Mouse (Mus musculus) telencephalon, adult 2 months (tissue): ENCODE measurements at regions not wholly inside any gene's neighbourhood (a gene's known extent, or its start where the extent isn't known, plus 50 kb on each side); places are given as distances from the start of the nearest gene placed in this dataset.

Experiments used
- DNase-seq: peaks from one replicate; pipeline ENCODE4 v3.0.0-alpha.2; 2011; ENCODE audit warnings: low read depth, low spot score

GRCm38 (mm10) chr16:74598361-74598760 lies 186.7 kb upstream of the Robo2 start:
- DNase-seq: no peak

- DNase-seq: peak; percentile 43
Measured at GRCm38 (mm10) chr16:74597735-74598340, 186.2 kb upstream of the Robo2 start.

DNA sequence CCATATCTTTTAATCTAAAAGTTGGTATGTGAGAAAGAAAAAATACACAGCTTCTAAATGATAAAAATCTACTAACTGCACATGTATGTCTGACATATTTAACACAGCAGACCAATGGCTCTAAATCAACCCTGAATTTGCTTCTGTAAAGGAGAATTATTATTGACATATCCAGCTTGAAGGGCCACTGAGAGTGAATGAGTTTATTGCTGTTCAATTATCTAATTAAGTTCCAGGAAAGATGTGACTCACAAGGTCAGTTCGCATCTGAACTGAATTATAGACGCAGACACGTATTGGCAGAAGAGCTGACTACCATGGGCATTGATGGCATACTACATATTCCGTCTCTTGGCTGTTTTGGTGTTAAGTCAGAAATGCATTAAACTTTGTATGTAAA lies 180.3 kb upstream of the Robo2 start:
- DNase-seq: no peak

GRCm38 (mm10) chr16:74582645-74583423 lies 171.2 kb upstream of the Robo2 start:
- DNase-seq: peak; percentile 40

- DNase-seq: no peak
Measured at GRCm38 (mm10) chr16:74548374-74548773, 136.7 kb upstream of the Robo2 start.

- no peak for DNase-seq
Measured at GRCm38 (mm10) chr16:74530531-74530930, 118.9 kb upstream of the Robo2 start.

DNA sequence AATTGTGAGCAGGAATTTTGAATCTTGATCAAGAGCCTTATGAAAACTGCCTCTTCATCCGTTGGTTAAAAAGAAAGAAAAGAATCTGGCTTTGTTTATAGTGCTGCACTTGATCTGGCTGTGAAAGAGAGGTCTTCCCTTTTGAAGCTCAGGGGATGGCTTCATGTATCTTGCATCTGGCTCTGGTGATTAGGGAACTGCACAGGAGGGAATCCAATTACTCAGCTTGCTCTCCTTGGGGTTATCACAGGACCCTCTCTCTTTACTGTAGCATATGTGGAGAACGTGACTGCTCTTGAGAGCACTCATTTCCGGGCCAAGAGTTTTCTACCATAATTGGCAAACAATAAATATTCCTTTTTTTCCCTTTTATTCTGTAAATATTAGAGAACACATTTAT lies 116.6 kb upstream of the Robo2 start:
- no peak for DNase-seq

GRCm38 (mm10) chr16:74526521-74526920 lies 114.9 kb upstream of the Robo2 start:
- no peak for DNase-seq

DNA sequence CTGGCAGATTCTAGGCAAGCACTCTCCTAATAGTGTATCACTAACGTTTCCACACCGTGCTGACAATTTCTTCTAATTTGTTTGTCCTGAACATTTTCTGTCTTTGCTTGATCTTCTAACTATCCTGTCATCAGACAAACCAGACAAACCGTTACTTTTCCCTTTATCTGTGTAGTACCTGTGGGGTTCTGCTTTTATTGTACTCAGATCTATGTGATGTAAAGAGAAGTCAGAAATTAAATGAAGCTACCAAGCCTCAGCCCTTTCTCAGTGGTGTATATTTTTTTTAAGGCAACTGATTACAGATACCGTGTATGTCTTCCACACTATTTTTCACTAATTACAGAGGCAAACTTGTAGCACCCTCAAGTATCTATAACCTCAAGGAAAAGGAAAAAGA lies 108.9 kb upstream of the Robo2 start:
- DNase-seq: no peak

- DNase-seq: no peak
Measured at GRCm38 (mm10) chr16:74517888-74518287, 106.3 kb upstream of the Robo2 start.

DNA sequence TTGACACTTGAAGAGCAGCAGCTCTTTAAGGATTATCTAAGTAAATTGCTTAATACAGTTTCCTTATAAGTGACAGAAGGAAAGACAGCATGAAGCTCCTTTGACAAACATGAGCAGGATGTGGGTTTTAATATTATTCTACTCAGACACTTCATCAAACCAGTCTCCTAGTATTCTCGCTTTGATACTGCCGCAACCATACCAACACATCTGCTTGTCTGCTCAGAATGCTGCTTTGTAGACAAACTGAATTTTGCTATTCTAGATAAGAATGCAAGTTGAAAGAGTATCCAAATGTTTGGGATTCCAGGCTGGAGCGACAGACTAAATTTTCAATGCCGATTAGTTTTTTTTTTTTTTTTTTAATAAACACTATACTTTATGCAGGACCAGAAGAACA lies 105.7 kb upstream of the Robo2 start:
- DNase-seq: no peak

DNA sequence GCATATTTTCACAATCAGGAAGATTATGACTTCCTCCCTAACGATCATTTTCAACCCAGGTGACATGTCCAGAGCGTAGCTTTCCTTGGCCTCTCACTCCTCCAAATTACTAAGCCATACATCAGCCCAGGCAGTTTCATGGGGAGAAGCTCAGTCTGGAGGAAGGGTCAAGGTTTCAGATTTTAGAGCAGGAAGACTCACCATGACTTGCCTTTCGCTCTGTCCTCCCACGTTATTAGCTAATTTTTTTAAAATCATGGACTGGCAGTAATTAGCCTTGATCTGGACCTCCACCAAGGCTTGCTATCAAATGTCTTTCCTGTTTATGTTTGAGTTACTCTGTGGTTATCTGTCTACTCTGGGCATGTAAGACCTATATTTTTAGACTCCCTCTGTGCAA lies 102.9 kb upstream of the Robo2 start:
- DNase-seq: no peak

- DNase-seq: no peak
Measured at GRCm38 (mm10) chr16:74510383-74510782, 98.8 kb upstream of the Robo2 start.

GRCm38 (mm10) chr16:74509489-74509888 lies 97.9 kb upstream of the Robo2 start:
- no peak for DNase-seq

DNA sequence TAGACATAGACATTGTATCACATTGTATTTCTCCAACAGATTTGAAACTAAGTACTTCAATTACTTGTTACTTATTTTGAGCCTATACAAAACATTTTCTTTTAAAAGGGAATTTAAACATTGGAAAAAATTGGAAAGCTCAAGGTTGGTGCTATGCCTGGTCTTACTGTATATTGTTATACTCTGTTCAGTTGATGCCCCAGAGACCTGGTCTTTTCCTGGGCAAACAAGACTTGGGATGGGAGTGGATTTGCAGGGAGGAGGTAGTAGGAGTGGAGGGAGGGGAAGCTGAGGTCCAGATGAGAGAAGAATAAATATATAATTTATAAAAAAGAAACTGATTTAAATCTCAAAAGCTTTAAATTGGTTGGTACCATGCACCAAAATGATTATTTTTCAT lies 95.1 kb upstream of the Robo2 start:
- no peak for DNase-seq

- no peak for DNase-seq
Measured at GRCm38 (mm10) chr16:74506173-74506709, 94.6 kb upstream of the Robo2 start.

- no peak for DNase-seq
Measured at GRCm38 (mm10) chr16:74504426-74504825, 92.8 kb upstream of the Robo2 start.

GRCm38 (mm10) chr16:74500687-74501086 lies 89.1 kb upstream of the Robo2 start:
- DNase-seq: peak; percentile 40

GRCm38 (mm10) chr16:74467745-74468420 lies 56.3 kb upstream of the Robo2 start:
- no peak for DNase-seq

GRCm38 (mm10) chr16:74467159-74467558 lies 55.5 kb upstream of the Robo2 start:
- DNase-seq: peak; percentile 13

DNA sequence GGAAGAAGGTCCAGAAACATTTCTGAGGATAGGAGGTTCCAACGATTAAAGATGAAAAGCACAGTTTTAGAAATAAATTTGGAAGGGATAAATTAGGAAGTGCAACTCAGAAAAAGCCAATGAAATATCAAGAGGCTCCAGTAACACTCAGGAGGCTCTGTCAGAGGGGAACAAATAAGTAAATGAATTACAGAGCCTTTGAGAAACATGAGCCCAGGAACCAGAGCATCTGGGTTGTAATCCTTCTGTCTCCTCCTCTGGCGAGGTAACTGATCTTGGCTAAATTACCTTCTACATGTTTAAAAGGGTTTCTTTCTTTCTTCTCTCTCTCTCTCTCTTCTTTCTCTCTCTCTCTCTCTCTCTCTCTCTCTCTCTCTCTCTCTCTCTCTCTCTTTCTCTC lies 53.2 kb upstream of the Robo2 start:
- DNase-seq: no peak

GRCm38 (mm10) chr16:74464290-74464689 lies 52.7 kb upstream of the Robo2 start:
- peak; percentile 50 for DNase-seq

DNA sequence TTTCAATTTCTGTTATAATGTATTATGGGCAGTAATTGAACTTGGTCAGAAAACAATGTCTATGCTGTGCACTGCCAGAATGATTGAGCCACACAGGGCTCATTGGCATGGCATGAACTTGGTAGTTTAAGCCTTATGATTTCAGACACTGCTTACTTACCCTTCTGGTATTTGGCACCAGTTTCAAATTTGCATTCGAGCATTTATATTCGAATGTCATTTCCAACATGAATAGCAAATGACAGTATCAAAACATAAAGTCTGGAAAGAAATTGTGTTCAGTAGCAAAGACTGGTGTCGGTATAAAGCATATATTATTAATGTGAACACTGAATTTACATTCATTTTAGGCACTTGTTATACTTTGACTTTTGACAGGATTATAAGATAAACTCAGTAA lies 50.8 kb upstream of the Robo2 start:
- DNase-seq: no peak
